Mouse (Mus musculus): ENCODE measurements around the gene Susd1.

The Susd1 gene

DNA sequence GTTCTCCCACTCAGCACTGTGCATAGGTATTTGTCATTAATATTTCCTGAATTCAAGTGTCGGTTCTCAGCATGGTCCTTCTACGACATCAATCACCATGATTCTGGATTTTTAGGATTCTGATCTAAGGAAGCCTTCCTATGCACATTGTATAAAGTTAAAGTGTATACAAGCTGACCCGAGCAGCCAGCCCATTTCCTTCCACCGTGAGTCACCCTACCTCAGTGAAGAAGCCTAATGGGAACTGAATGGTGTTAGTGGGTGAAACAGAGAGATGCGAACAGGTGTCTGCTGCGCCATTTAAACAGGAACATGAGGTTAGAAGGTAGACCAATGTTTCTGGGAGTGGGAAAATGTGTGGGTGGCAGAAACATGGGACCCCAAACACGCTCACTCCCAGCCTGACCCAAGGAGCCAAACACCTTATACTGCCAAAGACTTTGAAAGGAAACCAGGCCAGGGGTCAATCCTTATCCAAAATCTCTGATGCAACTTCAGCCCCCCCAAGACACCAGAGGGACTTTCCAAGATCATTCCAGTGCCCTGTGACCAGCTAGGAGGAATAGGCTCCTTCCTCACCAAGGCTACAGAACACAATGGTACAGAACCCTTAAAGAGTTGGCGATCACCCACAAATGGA, 99.4 kb downstream of the Susd1 start:
- DNase-seq (ENCODE audit: low spot score): no peak

DNA sequence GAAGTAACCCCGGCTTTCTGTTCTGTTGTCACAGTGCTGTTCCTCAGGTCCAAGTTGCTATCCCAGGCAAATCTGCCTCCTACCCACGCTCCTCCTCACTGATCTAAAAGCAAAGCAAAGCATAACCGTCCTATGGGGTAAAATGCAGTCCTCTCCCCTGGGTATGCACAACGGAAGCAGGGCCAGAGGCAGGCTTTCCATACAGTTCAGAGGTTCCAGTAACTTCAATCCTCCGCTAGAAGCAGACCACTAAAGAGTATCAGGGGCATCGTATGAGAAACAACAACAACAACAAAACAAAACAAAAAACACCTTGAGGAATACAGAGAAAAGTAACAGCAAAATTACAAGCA, 100.9 kb downstream of the Susd1 start:
- no peak for DNase-seq (ENCODE audit: low spot score)

DNA sequence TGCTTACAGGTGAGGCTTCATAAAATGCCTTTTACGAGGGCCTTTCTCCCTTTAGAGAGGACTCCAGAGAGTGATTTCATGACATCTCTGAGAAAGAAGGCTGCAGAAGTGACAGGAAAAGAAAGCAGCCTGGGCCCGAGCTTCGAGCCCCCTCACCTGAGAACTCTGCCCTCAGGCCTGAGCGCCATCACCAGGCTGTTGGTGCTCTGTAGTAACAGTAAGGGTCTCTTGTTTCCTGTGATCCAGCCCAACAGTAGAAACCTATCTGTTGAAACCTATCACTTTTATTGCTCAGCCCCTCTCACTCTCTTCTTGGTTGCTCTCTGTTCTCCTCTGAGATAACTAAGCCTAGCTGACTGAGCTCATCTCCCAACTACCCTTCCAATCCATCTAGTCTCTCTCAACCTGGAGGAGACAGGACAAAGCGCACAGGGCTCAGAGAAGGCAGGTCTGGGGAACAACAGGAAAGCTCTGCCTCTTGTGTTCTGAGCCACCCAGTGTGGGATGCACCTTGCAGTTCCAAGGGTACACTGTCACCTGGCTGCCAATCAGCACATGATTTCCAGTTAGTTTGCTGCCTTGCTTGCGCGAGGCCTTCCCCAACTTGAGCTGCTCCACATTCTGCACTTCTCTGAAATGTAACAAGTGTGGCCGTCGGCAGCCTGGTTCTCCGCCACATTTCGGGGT, 101.4 kb downstream of the Susd1 start:
- no peak for DNase-seq (ENCODE audit: low spot score)

DNA sequence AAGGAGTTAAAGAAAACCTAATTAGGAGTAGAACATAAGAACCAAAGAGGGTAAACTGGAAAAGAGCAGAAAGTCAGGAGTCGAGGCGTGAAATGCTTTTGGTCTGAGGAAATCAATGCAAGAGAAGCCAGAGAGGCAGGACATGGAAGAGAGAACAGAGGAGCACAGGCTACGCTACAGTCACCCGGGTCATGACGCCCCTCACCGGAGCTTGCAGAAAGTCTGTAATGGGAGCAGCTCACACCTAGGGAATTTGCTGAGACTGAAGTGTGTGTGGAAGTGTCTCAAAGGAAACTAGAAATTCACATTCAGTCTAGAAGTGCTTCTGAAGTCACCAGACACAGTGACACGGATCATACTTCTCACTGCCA, 102.0 kb downstream of the Susd1 start:
- DNase-seq (ENCODE audit: low spot score): no peak

DNA sequence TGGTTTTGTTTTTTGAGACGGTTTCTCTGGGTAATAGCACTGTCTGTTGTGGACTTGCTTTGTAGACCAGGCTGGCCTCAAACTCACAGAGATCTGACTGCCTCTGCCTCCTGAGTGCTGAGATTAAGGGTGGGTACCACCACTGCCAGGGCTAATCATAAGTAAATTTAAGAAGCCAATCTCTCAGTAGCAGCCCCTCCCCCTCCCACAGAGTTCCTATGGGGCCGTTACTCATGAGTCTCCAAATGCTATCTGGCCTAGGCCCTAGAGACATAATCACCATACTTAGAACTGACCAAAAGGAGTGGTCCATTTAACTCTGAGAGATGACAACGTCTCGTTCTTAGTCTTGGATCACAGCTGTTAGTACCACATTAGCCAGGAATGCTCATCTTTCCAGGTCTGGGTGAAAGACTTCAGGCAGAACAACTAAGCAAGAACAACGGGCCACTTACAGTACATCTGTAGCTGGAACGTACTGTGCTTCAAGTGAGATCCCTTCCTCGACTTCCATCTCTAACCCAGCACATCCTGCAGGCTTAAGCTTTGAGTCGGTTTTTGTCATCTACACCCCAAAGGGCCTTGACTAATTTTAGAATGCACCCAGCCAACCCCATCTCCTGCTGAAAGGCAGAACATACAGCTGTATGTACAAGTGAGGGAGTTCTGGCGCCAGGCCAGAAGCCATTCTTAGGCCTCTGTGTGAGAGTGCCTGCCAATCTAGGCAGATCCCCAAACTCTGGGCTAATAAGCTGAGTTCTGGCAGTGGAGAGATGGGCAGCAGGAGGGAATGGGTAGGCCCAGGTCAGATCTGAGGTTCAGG, 102.6 kb downstream of the Susd1 start:
- DNase-seq (ENCODE audit: low spot score): no peak

DNA sequence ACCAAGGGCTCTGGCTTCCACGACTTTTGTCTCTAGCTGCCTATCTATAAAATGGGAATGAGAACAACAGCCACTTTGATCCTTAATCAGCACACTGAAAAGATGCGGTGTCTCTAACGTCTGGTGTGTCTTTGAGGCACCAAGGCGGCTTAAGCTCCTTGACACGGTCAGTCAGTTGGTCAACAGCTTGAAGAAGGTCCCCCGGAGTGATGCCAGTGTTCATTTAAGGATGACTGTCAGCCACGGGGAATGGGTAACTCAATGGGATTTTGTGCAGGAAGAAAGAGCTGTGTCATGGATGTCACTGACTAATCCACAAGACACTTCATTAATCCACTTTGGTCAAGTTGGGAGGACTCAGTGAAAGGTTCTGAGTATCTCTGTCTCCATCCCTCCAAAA, 103.3 kb downstream of the Susd1 start:
- no peak for DNase-seq (ENCODE audit: low spot score)

DNA sequence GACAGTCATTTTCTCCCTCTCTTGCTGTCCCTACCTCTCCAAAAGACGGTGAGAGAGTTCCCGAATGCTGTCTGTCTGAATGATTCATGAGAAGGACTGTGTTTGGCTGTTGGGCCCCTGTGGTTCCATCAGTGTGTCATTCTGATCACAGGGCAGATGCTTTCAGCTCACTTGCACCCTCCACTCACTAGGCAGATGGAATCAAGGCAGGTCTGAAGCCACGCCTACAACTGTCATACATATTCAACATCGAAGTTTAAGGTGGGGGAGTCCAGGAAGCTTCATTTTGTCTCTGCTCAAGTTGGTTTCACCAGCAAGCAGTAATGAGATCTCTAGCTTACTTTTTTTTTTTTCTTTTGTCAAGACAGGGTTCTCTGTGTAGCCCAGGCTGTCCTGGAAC, 104.2 kb downstream of the Susd1 start:
- no peak for DNase-seq (ENCODE audit: low spot score)

DNA sequence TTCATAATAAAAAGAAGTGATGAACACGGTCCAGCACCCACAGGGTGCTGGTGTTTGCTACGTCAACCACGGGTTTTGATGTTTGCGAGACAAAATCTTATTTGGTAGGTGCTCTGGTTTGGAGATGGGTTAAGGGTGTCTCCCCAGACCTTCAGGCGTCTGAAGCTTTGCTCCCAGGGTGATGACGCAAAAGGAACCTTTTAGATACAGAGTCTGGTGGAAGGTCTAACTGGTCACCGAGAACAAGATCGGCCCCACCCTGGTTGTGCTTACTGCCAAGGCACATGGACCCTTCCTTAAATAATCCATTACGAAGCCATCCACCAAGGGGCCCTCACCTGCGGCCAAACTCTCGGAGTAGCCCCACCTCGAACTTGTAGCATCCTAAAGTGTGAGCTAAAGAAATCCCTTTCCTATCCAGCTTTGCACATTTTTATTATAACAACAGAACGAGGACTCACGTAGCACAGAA, 105.0 kb downstream of the Susd1 start:
- no peak for DNase-seq (ENCODE audit: low spot score)

DNA sequence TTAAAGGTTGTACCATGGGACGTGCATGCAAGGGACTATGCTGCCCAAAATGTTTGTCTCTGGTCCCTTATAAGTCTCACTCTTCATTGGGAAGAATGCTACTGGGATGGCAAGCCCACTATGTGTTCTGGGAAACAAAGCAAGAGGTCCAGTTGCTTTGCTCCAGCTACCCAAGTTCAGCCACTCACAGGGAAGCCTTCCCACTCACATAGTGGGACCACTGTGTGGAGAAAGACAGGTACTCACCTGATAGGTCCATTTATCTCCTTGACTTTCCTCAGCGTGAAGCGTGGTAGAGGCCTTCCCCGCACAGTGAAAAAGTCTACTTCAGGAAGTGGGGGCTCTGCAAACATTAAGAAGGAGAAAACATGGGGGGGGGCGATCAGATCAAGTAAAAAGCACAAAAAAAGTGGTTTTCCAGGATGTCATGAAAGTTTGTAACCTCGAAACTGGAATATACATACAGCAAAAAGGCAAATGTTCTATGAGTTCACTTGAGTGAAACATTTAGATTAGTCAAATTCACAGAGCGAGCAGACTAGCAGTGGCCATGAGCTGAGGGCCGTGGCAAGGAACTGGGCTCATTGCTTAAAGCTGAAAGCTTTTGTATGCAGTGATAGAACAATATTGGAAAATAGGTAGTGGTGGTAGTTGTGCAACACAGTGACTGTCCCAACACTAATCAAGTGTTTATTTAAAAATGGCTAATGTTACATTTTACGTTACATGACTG, 105.6 kb downstream of the Susd1 start:
- DNase-seq (ENCODE audit: low spot score): no peak

DNA sequence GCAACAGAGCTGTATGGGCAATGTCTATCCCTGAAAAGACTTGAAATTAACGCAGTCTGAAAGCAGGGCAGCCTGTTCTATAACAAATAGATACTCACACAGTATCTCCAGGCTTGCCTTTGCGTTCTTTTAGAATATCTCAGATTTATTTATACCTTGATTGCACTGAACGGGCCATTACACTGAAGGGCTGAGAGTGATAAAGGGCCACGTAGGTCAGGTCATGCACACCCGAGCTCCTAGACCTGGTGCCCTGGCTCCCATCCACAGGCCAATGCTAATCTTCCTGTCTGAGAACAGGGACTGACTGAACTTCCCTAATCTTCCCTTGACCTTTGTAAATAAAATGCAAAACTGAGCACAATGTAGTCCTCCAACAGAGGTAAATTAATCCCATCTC, 106.3 kb downstream of the Susd1 start:
- no peak for DNase-seq (ENCODE audit: low spot score)

DNA sequence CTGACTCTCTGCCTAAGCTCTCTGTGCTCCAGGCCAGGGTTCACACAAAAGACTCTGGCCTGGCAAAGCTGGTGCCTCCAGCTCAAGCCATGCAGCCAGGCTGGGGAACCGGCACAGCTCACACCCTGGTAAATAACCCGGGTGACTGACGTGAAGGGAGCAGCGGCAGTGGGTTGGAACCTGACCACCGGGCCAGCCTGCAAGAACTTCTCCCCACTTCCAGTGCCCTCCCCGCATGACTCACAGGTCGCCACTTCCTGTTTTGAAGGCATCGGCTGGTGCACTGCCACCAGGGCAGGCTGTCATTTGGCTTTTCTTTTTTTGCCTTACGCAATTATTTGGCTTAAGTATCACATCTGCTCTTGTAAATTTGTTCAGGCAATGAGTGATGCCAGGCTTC, 106.8 kb downstream of the Susd1 start:
- DNase-seq (ENCODE audit: low spot score): no peak

DNA sequence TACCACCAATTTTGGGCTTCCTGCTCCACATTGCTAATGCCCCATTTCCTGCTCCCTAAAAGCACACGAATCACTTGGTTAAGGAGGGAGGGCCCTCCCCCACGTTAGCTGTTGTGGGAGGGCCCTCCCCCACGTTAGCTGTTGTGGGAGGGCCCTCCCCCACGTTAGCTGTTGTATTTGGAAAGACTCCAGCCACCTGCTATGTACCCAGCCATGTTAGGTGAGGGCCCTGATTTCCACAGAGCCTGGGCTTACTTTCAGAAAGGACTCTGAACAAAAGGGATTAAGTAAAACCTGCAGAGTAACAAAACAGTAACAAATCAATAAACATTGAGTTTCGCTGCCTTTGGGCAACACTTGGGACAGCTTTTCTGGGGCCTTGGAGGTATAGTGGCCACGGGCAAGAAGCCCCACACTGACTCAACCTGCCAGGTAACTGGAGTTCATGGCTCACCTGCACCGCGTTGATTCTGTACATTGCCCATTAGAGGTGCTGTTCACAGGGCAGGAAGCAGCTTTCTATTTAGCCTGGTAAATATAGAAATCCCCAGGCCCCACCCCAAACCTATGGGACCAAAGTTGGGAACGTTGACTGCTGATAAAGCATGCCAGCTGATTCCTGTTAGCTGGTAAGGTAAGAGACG, 107.3 kb downstream of the Susd1 start:
- no peak for DNase-seq (ENCODE audit: low spot score)

DNA sequence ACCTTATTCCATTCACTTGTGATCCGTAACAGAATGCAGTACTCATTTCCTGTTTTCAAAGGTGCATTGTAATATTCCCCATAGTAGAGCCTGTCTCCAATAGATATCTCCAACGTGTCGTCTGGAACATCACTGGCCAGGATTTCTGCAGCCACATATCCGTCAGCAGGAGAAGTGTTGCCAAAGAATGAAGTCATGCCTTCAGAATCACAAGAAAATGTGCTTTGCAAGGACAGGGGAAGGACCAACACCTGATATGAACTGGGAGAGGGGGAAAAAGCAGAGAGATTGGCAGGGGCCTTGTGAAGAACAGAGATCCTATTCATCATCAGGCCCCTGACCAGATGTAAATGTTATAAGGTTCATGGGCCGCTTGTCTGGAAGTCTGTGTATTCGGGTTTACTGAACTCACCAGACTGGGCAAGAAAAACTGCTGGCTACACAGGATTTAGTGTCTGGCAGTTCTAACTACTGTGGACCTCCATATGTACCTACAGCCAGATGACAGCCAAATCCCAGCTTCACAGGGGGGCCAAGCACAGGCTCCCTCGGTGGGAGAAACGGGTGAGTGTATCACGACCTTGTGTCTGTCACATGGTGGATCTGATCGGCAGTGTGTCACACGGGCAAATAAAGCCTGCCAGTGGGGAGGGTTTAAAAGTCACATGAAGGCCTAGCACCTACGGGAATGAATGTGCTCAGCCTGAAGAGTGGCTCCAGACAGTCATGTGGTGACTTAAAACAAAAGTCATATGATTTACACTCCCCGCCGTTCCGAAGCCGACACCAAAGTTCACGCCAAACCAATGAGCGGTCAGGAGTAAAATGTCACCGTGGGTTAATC, 108.8 kb downstream of the Susd1 start:
- DNase-seq (ENCODE audit: low spot score): no peak

DNA sequence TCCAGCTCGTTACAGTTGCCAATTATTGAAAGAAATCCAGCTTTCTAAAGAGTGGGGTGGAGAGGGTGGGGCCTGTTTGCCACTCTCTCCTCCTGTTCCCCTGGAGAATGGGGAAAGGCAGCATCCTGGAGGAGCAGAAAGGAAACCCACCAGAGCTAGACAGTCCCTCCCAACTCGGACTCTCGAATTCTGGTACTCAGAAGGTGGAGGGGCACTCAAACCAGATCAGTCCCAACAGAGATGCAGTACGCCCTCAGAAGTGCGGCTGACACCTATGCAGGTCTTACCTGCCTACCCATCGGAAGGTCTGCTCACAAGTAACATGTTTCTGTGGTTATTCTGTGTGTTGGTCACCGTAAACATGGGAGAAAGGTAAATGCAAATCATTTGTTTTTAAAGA, 109.6 kb downstream of the Susd1 start:
- DNase-seq (ENCODE audit: low spot score): no peak

DNA sequence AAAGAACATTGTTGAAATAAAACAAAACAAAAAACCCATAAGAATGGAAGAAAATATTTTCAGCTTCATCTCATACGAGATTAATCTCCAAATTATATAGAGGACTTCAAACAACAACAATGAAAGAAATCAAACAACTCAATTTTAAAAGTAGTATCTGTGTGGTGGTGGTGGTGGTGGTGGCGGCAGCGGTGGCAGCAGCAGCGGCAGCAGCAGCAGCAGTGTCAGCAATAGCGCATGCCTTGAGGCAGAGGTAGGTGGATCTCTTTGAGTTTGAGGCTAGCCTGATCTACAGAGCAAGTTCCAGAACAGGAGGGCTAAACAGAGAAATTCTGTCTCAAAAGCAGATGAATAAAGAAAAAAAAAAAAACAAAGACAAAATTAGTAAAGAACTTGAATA, 110.4 kb downstream of the Susd1 start:
- DNase-seq (ENCODE audit: low spot score): no peak

DNA sequence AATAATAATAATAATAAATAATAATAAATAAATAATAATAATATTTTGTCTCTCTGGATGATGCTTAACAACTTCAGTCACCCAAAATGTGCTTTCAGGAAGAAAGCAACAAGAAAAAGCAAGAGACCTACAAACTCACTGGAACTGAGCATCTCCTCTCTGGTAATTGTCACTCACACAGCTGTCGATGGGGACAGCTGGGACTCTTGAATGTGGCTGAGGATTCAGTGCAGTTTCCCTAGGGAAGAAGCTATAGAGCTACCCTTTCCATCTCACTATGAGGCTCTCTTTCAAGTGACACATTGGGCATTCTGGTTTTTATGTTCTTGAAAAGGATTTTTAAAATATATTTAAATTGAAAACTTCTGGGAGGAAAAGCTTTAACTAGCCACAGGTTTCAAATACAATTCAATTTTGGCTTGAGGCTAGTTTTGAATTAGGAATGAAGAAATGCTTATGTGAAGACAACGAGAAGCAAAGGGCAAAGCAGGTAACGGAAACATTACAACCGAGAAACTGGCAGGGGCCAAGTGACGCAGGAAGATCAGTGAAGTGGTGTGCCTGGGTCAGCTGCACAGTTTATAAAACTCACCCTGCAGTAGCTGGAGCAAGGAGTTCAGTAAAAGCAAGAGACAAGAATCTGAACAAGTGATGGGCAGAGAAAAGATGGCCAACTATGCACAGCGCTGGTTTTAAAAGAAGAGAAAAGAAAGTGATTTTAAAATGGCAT, 112.2 kb downstream of the Susd1 start:
- no peak for DNase-seq (ENCODE audit: low spot score)

DNA sequence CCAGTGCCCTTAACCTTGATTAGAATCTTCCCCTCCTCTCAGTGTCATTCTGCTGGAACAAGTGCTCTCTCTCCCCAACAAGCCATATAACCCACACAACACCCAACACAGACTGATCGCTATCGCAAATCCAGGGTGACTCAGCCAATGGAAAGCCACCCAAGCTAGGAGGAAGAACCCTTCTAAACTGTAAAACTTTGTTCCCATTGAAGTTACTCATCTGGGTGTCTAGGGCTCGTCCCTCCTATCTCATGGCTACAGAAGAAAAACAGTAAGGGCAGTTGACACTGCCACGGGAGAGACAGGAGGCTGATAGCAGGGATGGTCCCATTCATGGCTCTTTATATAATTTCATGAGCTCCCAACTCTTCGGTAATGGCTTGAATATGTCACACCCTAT, 114.1 kb downstream of the Susd1 start:
- no peak for DNase-seq (ENCODE audit: low spot score)

DNA sequence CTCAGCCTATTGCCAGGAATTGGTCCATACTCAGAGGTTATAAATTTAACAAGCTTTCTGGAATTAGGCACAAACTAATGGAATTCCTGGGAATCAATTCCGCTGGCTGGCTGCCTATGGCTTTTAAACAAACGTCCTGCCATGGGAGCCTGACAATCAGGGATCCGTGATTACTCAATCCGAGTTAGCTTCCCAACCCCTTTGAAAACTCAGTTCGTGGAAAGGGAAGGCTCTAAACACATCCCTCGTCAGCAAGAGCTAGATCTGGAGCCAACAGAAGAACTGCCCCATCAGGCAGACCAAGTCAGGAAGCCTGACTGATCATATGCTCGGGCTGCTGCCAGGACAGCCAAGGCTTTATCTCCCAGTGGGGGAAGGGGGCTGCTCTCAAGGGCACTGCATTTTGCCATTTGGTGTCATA, 115.2 kb downstream of the Susd1 start:
- peak; percentile 23 for DNase-seq (ENCODE audit: low spot score)

DNA sequence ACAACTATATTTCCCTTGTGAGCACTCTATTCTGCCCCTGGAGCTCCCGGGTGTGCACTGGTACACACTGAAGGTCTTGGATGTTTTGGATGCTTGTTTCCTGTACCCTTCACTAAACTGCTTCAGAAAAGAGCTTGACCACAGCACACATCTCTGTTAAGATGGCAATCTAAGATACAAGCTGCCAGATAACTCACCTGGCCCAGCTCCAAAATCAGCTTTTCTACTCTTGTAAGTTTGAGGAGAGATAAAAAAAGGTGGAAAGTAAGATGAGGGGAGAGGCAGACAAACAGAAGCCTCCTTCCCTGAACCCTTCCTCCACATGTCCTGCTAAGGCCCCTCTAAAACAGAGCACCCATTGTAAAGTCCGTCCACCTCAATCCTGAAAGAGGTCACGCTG, 115.7 kb downstream of the Susd1 start:
- DNase-seq (ENCODE audit: low spot score): no peak

DNA sequence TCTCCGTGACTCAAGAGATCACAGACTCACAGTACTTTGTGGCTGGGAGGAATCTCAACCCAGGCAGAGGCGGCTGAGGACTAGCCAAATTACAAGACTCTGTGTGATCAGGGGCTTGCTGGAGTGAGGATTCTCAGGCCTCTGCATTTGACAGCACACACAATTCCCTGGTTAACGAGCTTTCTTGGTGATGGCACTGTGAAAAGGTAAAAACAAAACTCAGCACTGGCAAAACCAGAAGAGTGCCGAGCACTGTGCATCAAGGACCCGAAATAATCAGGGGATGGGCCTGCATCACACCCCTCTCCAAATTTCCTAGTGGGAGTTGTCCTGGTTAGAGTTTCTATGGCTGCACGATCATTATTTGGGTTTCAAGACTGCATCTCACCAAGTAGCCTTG, 116.4 kb downstream of the Susd1 start:
- DNase-seq (ENCODE audit: low spot score): no peak

Measured in embryo, embryonic 10 days (tissue).